Mouse (Mus musculus) stomach, postnatal 0 days (tissue): ENCODE measurements around the gene Efcab8. TPM values are rescaled to one million over a fixed set of nuclear protein-coding genes. Genes with fewer than 3 reads are reported as not detected.
A peak's percentile ranks its signal among the peaks of the same experiment; 100 is the strongest.
"Not testable (repeated sequence)": the region's sequence is repeated elsewhere in the genome, so short reads cannot be mapped to it uniquely, and the experiment has no call there.

Experiments used
- ATAC-seq: fragments of 200-750 bp; cut with Nextera tagmentation; 2 replicates; pipeline ENCODE4 v1.8.0; 2017; ENCODE audit not compliant: low FRiP score, low TSS enrichment
- DNase-seq: peaks from one replicate; pipeline ENCODE4 v3.0.0-alpha.2; 2016; ENCODE audit warnings: low spot score
- H3K27ac ChIP-seq: fragments of 300-500 bp; sonication (generic); replicated peaks from 2 replicates; pipeline ENCODE4 v1.5.1; 2014; ENCODE audit warnings: mild to moderate bottlenecking, control low read depth
- H3K27me3 ChIP-seq: fragments of 300-500 bp; sonication (generic); 2 replicates; pipeline ENCODE4 v1.6.1; 2014; ENCODE audit warnings: low read length; ENCODE audit not compliant: control insufficient read depth, insufficient read depth
- H3K36me3 ChIP-seq: fragments of 300-500 bp; sonication (generic); 2 replicates; pipeline ENCODE4 v1.6.1; 2014; ENCODE audit warnings: low read length, mixed read lengths; ENCODE audit not compliant: control insufficient read depth, insufficient read depth
- H3K4me1 ChIP-seq: fragments of 300-500 bp; sonication (generic); replicated peaks from 2 replicates; pipeline ENCODE4 v1.6.1; 2014; ENCODE audit warnings: antibody characterized with exemption; ENCODE audit not compliant: control insufficient read depth, insufficient read depth
- H3K4me2 ChIP-seq: fragments of 300-500 bp; sonication (generic); replicated peaks from 2 replicates; pipeline ENCODE4 v1.6.1; 2014; ENCODE audit warnings: low read depth, mild to moderate bottlenecking, control low read depth, moderate library complexity
- H3K4me3 ChIP-seq: fragments of 300-500 bp; sonication (generic); 2 replicates; pipeline ENCODE4 v1.5.1; 2014; ENCODE audit warnings: low read depth, low read length, control low read depth
- H3K9ac ChIP-seq: fragments of 300-500 bp; sonication (generic); 2 replicates; pipeline ENCODE4 v1.6.1; 2014; ENCODE audit warnings: mild to moderate bottlenecking, low read length, control low read depth, mixed read lengths
- H3K9me3 ChIP-seq: fragments of 300-500 bp; sonication (generic); 2 replicates; pipeline ENCODE4 v1.6.1; 2016; ENCODE audit warnings: low read length; ENCODE audit not compliant: control insufficient read depth
- CTCF ChIP-seq: IDR thresholded peaks from 2 replicates; pipeline ENCODE4 v1.5.1; 2016; ENCODE audit warnings: antibody characterized with exemption, low read depth, mild to moderate bottlenecking, moderate library complexity
- EP300 ChIP-seq: optimal IDR thresholded peaks from 2 replicates; pipeline ENCODE3; 2016; ENCODE audit warnings: antibody characterized with exemption
- WGBS: fragments of 180-500 bp; shearing (Covaris S2); extraction: QIAGEN DNeasy Blood & Tissue Kit; methylation state at CpG from one replicate; pipeline ENCODE4 v1.1.7; 2014; 5-methylcytosine and 5-hydroxymethylcytosine counted together
- polyA plus RNA-seq: library from polyadenylated mRNA; unstranded; fragments of >200 nt; fragmentation: Nextera tagmentation; extraction: Ambion mirVana; gene quantifications from 2 replicates; pipeline ENCODE4 v1.2.1, GENCODE M21; 2015

Efcab8 gene
- polyA plus RNA-seq, 1 experiment from 2014 or later: 0.16 TPM

- H3K4me3 ChIP-seq: peak overlapping the region; percentile 23
- WGBS: 9% methylated on average over 24 of the region's 24 CpGs
- peak overlapping the region; percentile 31; the same call in 1 of the 2 replicates for H3K9ac ChIP-seq
- peak; percentile 90 for ATAC-seq
- H3K27ac ChIP-seq: no peak overlapping the region
- TF ChIP-seq EP300 (no peak), CTCF (no peak)
- no peaks in the 10 kb centered on the region for H3K36me3 ChIP-seq
- H3K9me3 ChIP-seq: no peaks in the 10 kb centered on the region
- no peaks in the 10 kb centered on the region for H3K27me3 ChIP-seq
- H3K4me2 ChIP-seq: peak overlapping the region; percentile 62
- peak; percentile 84 for DNase-seq
- H3K4me1 ChIP-seq: no peaks in the 10 kb centered on the region
Measured at GRCm38 (mm10) chr2:153778638-153779362, 931 bp upstream of the Efcab8 start.

- no peak for ATAC-seq
- Histone ChIP-seq H3K9ac (no peak overlapping the region), H3K4me2 (no peak overlapping the region), H3K27ac (no peak overlapping the region), H3K9me3 (no peaks in the 10 kb centered on the region), H3K27me3 (no peaks in the 10 kb centered on the region), H3K4me1 (no peaks in the 10 kb centered on the region), H3K4me3 (no peak overlapping the region), H3K36me3 (no peaks in the 10 kb centered on the region)
- no peak for DNase-seq
- no peak for TF ChIP-seq CTCF
- no peak for TF ChIP-seq EP300
- 92% methylated on average over 4 of the region's 4 CpGs for WGBS
Measured at GRCm38 (mm10) chr2:153781181-153781580, 1.4 kb downstream of the Efcab8 start.

- ATAC-seq (no peak), DNase-seq (no peak)
- TF ChIP-seq EP300: no peak
- no peak for TF ChIP-seq CTCF
- Histone ChIP-seq H3K9ac (no peak overlapping the region), H3K27me3 (no peaks in the 10 kb centered on the region), H3K4me2 (no peak overlapping the region), H3K4me1 (no peaks in the 10 kb centered on the region), H3K36me3 (no peaks in the 10 kb centered on the region), H3K27ac (no peak overlapping the region), H3K9me3 (no peaks in the 10 kb centered on the region), H3K4me3 (no peak overlapping the region)
- WGBS: 90% methylated on average over 2 of the region's 2 CpGs
Measured at GRCm38 (mm10) chr2:153784668-153785067, 4.9 kb downstream of the Efcab8 start.

- no peaks in the 10 kb centered on the region for H3K4me1 ChIP-seq
- no peak for ATAC-seq
- no peak for DNase-seq
Measured at GRCm38 (mm10) chr2:153793366-153793765, 13.6 kb downstream of the Efcab8 start.

GRCm38 (mm10) chr2:153795090-153795489 lies 15.4 kb downstream of the Efcab8 start:
- DNase-seq (no peak), ATAC-seq (peak; percentile 56; the same call in 1 of the 2 replicates)

More at GRCm38 (mm10) chr2:153793366-153793765, 13.6 kb downstream of the Efcab8 start:
- Histone ChIP-seq H3K4me3 (no peak overlapping the region), H3K27ac (no peak overlapping the region), H3K4me2 (no peak overlapping the region), H3K36me3 (no peaks in the 10 kb centered on the region), H3K27me3 (no peaks in the 10 kb centered on the region), H3K9me3 (no peaks in the 10 kb centered on the region), H3K9ac (no peak overlapping the region)
- no peak for TF ChIP-seq CTCF

GRCm38 (mm10) chr2:153807464-153807863 lies 27.7 kb downstream of the Efcab8 start:
- H3K27ac ChIP-seq: not testable (repeated sequence)
- DNase-seq: peak; percentile 81

More at GRCm38 (mm10) chr2:153795090-153795489, 15.4 kb downstream of the Efcab8 start:
- Histone ChIP-seq H3K9me3 (no peaks in the 10 kb centered on the region), H3K27me3 (no peaks in the 10 kb centered on the region), H3K36me3 (no peaks in the 10 kb centered on the region), H3K4me1 (no peaks in the 10 kb centered on the region), H3K27ac (no peak overlapping the region), H3K4me2 (no peak overlapping the region), H3K9ac (no peak overlapping the region), H3K4me3 (no peak overlapping the region)
- TF ChIP-seq CTCF: peak; percentile 67
- TF ChIP-seq EP300: no peak
- WGBS: 54% methylated on average over 5 of the region's 5 CpGs

More at GRCm38 (mm10) chr2:153807464-153807863, 27.7 kb downstream of the Efcab8 start:
- not testable (repeated sequence) for H3K9ac ChIP-seq, H3K4me3 ChIP-seq, H3K4me1 ChIP-seq, H3K27me3 ChIP-seq, H3K36me3 ChIP-seq, H3K4me2 ChIP-seq, H3K9me3 ChIP-seq
- ATAC-seq: peak; percentile 63; the same call in 1 of the 2 replicates
- peak; percentile 80 for TF ChIP-seq CTCF
